19 mouse cellular contexts compared by ENCODE assay signal in genomic region chr19:60999652-61000051, GRCm38 (mm10).
DNase-seq lines count a peak whose midpoint lies in the region; ATAC-seq and TF ChIP-seq lines count a peak whose summit lies in the region.
"Had no signal": no experiment of that assay in that cellular context is flagged by ENCODE, and none has a peak within 500 bp of the region (broad histone marks: within the 10 kb centered on the region; RNA-seq: fewer than 3 reads in every experiment).

No protein-coding gene starts in this region.

- no peak overlapping the region for H3K4me2 ChIP-seq in heart, embryonic 13.5 days
- H3K4me2 ChIP-seq: embryonic facial prominence, embryonic 12.5 days; forebrain, embryonic 13.5 days; hindbrain, embryonic 12.5 days had no signal

- H3K9me3 ChIP-seq in heart, embryonic 13.5 days = no peaks in the 10 kb centered on the region
- H3K9me3 ChIP-seq in G1E (replicated peaks) = no peaks in the 10 kb centered on the region
- H3K9me3 ChIP-seq in hindbrain, embryonic 10.5 days = no peaks in the 10 kb centered on the region
- H3K9me3 ChIP-seq: embryonic facial prominence, embryonic 12.5 days; forebrain, embryonic 13.5 days; hindbrain, embryonic 12.5 days; midbrain, embryonic 10.5 days had no signal

- no peaks in the 10 kb centered on the region for H3K36me3 ChIP-seq in heart, embryonic 13.5 days
- H3K36me3 ChIP-seq in G1E (replicated peaks) = no peaks in the 10 kb centered on the region
- no peaks in the 10 kb centered on the region for H3K36me3 ChIP-seq in hindbrain, embryonic 10.5 days
- H3K36me3 ChIP-seq: embryonic facial prominence, embryonic 12.5 days; hindbrain, embryonic 12.5 days; midbrain, embryonic 10.5 days had no signal

- H3K27ac ChIP-seq in heart, embryonic 13.5 days (replicated peaks) = peak overlapping the region; percentile 63
- no peak overlapping the region for H3K27ac ChIP-seq in hindbrain, embryonic 10.5 days
- H3K27ac ChIP-seq: embryonic facial prominence, embryonic 12.5 days; forebrain, embryonic 13.5 days; hindbrain, embryonic 12.5 days; midbrain, embryonic 10.5 days had no signal

- no peak for DNase-seq in heart, adult 8-10 months (ENCODE audit: low spot score)
- DNase-seq in G1E (ENCODE audit: low spot score) = no peak
- DNase-seq in brain, adult 2 months (ENCODE audit: low read depth, low spot score) = peak; percentile 29
- no peak for DNase-seq in neural tube, embryonic 10.5 days (ENCODE audit: extremely low spot score, low spot score)
- DNase-seq in hindbrain, embryonic 10.5 days (ENCODE audit: low spot score) = no peak
- DNase-seq: adrenal gland, postnatal 36 days; cerebellum, adult 9-11 months; gastrocnemius, postnatal 25 days; kidney, adult 2 months; kidney, postnatal 10 days; right cerebral cortex, postnatal 25 days had no signal

- H3K4me1 ChIP-seq in heart, embryonic 13.5 days = peaks cover 30% of the 10 kb centered on the region
- peaks cover 4% of the 10 kb centered on the region for H3K4me1 ChIP-seq in G1E (ENCODE audit: insufficient read depth, low read depth, low read length)
- H3K4me1 ChIP-seq in hindbrain, embryonic 10.5 days (replicated peaks) = no peaks in the 10 kb centered on the region
- H3K4me1 ChIP-seq: embryonic facial prominence, embryonic 12.5 days; forebrain, embryonic 13.5 days; hindbrain, embryonic 12.5 days; midbrain, embryonic 10.5 days had no signal

- no peak overlapping the region for H3K4me3 ChIP-seq in heart, embryonic 13.5 days
- no peak overlapping the region for H3K4me3 ChIP-seq in G1E (ENCODE audit: low read depth, low read length)
- H3K4me3 ChIP-seq in hindbrain, embryonic 10.5 days = no peak overlapping the region
- H3K4me3 ChIP-seq: embryonic facial prominence, embryonic 12.5 days; erythroblast, embryonic 14.5 days; forebrain, embryonic 13.5 days; hindbrain, embryonic 12.5 days; midbrain, embryonic 10.5 days had no signal

- no peaks in the 10 kb centered on the region for H3K27me3 ChIP-seq in heart, embryonic 13.5 days (replicated peaks)
- no peaks in the 10 kb centered on the region for H3K27me3 ChIP-seq in G1E (ENCODE audit: insufficient read depth, low read length)
- H3K27me3 ChIP-seq in hindbrain, embryonic 10.5 days (ENCODE audit: insufficient read depth, poor library complexity, severe bottlenecking) = no peaks in the 10 kb centered on the region
- H3K27me3 ChIP-seq: embryonic facial prominence, embryonic 12.5 days; forebrain, embryonic 13.5 days; hindbrain, embryonic 12.5 days had no signal

- WGBS in heart, embryonic 13.5 days = 28% methylated on average over 2 of the region's 2 CpGs
- WGBS in hindbrain, embryonic 10.5 days = 51% methylated on average over 2 of the region's 2 CpGs

- no peak for TF ChIP-seq CTCF in G1E (IDR thresholded peaks at IDR 0.05; ENCODE audit: low read depth, low read length)

- no peak for ATAC-seq in heart, embryonic 13.5 days (ENCODE audit: extremely low read depth, insufficient number of reproducible peaks, low FRiP score, low TSS enrichment)
- ATAC-seq in G1E (ENCODE audit: extremely low read depth, insufficient number of reproducible peaks, low FRiP score, poor library complexity, severe bottlenecking) = peak; percentile 54; the same call in 1 of the 2 replicates
- ATAC-seq in megakaryocyte-erythroid progenitor cell, adult 5-6 weeks (replicated peaks; ENCODE audit: low FRiP score, low TSS enrichment, poor library complexity, severe bottlenecking) = 0 out of 2 replicates have a peak, but pooled peaks have one; percentile 32
- ATAC-seq: forebrain, embryonic 13.5 days; lung, postnatal 0 days had no signal

- no peak overlapping the region; the same call in 1 of the 2 replicates for H3K9ac ChIP-seq in heart, embryonic 13.5 days
- H3K9ac ChIP-seq: embryonic facial prominence, embryonic 12.5 days; forebrain, embryonic 13.5 days; hindbrain, embryonic 12.5 days had no signal
